Mouse (Mus musculus) monocyte, adult 2 months (primary cell): ENCODE results near the gene Mapt.
"Not testable (repeated sequence)": the region's sequence is repeated elsewhere in the genome, so short reads cannot be mapped to it uniquely, and the experiment has no call there.

Experiments
- DNase-seq, 2 experiments: peaks; one replicate each; pipeline ENCODE4 v3.0.0; 2022; ENCODE audit warnings: low spot score in 2 of 2, low read depth in 1 of 2

Mapt gene

DNA sequence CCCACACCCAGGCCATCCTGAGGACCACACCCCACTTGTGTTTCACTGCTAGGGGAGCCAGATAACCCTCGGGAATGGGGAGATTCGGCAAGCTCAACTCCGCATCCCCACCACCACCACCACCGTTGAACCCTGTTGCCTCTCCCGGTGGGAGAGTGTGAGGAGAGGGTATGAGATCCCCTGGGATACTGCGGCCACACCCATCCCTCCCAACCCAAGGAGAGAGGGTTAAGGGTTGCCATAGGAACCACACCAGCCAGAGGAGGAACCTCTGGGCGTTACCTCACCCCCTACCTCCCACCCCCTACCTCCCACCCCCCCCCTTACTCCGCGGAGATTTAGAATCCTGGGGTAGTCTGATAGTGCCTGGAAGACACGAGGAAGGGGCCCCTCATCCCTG, 1.9 kb downstream of the Mapt start:
- no peak for DNase-seq

DNA sequence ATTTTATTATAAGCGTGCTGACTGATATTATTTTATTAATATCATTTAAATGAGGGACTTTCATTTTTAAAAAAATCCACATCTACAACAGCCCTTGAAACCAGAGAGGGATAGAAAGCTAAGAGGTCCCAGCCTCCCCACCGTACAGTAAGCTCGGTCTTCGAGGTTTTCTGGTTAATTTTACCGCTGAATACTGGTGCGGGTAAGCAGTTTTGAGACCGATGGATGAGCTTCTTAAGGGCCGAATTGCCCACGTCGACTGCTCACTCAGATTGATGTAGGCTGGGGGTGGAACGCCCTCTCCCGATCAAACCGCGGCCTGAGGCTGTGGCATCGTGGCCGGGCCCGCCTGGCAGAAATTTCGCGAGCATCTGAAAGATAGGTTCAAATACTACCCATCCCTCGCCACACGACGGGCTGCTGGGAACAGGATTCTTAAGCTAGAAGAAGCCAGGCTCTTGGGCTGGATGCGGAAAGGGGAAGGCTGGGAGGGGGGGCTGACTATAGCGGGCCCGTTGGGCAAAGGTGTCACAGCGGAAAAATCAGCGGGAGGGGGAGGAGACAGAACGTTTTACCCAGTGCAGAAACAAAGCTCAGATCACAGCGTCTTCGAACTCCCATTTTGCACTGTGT, 2.5 kb downstream of the Mapt start:
- DNase-seq = no peak

DNA sequence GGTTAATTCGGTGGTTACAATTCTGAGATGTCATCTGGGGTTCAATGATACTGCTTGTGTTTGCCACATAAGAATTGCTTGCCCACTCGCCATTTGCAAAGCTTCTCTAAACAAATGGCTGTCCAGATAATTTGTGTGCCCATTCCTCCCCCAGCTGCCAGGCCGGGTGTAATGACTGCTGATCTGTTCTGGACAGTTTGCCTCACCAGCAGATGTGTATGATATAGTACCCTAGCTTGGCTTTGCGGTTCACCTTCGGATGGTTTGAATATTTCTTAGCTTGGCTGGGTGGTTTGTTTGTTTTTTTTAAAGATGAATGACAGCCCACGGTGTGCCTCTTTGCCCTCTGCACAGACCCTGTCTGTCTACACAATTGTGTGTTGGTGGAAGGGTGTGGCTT, 3.5 kb downstream of the Mapt start:
- DNase-seq = no peak

DNA sequence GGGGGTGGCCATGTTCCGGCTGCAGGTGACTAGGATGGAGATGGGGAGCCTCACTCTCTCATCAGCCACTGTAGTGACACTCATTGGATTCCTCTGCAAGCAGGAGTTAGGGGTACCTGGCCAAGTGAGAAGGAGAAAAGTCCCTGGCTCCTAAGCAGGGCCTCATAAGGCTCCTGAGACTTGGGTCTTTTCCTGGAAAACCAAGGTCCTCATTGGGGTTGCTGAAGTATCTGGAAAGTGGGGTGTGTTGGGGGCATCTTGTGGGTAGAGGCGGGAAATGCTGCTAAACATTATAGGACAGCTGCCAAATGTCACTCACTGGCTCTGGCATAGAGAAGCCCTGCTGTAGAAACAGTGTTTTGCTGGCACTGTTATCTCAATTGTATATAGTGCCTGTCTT, 4.7 kb downstream of the Mapt start:
- DNase-seq = no peak

DNA sequence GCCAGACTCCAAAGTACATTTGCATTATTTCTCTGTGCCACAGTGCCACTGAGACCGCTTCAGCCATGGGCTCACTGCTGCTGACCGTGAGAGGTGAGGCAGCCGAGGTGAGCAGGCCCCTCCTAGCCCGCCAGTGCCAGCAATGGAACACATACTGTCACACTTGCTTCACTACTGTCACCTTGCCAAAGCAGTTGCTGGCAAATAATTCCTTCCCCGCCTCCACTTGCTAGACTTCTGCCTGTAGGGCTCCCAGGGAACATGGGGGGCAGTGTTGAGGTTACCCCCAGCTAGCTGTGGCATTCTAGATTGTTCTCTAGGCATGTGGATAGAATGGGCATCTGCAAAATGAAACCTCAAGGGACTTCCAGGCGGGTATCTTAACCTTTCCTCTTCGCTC, 6.0 kb downstream of the Mapt start:
- no peak for DNase-seq

DNA sequence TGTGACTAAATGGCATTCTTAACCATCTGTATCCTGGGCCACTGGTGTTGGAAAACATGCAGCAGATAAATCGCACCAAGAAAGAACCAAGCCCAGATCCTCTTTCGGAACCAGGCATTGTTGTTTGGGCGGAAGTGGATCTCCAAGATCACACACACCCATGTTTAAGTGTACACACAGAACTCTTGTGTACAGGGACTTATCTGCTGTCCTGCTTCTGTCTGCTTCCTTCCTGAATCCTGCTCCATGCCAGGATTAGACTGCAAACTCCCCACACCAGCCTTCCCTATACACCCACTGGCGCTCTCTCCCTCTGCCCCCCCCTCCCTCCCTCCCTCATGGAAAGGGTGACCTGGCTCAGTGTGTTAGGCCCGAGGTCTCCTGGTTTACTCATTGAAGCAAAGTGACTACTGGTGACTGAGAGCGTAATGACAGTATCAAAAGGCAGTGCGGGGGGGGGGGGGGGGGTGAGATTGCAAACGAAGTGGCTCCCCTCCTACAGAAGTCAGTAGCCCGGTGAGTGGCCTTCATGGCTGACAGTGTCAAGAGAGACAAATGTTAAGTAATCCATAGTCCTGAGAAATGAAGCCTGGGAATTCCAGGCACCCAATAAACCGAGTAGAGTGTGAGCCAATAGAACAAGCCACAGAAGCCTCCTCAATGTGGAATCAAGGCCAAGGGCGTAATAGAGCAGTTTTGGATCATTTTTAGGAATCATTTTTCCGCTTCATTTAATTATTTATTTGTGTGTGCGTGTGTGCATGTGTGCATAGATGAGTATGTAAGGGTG, 7.0 kb downstream of the Mapt start:
- DNase-seq = no peak

DNA sequence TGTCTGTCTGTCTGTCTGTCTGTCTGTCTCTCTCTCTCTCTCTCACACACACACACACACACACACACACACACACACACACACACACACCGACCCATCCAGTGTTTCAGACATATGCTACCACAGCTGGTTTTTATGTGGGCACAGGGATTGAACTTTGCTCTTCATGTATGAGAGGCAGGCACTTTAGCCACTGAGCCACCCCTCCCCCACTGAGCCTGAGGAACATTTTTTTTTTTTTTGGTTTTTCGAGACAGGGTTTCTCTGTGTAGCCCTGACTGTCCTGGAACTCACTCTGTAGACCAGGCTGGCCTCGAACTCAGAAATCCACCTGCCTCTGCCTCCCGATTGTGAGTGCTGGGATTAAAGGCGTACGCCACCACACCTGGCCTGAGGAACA, 14.3 kb downstream of the Mapt start:
- not testable (repeated sequence) for DNase-seq

DNA sequence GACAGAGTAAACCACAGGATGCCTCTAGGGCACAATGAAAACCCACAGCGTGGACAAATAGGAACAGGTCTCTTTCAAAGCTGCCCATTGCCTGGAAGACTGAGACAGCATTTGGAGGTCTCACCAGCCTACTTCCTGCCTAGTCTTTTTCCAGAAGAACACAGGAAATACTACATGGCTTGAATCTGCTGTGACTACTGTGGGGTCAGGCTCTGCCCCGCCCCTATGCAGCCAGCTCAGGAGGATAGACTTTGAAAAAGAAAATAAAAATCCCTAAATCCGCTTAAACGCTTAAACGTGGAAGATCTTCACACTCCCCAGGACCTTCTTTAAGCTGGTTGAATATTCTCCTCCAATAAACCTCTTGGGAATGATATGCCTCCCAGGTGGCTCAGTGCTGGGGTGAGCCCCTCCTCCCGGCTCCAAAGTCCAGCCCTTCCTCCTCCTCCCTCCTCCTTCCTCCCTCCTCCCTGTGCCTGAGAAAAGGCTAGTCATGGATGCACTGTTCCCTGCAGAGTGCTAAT, 15.0 kb downstream of the Mapt start:
- DNase-seq = no peak

DNA sequence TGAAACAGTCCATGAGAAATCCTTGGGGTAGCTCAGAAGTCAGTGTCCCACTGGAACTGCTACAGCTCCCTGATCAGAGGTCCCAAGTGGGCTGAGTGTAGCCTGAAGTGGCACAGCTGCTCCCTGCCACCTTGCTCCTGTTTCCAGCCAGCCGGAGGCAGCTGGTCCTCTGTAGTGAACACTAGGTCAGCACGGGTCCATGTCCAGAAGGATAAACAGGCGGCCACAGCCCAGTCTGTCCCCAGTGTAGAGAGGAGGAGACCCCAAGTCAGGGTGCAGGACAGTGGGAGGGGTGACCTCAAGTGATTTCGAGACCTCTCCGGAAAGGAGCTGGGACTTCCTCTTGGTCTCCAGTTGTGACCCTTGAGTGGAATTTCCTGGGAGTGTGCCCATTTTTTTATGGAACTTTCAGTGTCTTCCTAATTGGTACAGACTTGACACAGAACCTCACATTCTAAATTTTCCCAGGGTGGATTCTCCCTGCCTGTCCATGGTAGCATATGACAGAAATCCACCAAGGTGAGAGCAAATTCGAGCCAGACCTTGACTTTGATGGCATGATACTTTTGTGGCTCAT, 16.0 kb downstream of the Mapt start:
- DNase-seq = no peak

DNA sequence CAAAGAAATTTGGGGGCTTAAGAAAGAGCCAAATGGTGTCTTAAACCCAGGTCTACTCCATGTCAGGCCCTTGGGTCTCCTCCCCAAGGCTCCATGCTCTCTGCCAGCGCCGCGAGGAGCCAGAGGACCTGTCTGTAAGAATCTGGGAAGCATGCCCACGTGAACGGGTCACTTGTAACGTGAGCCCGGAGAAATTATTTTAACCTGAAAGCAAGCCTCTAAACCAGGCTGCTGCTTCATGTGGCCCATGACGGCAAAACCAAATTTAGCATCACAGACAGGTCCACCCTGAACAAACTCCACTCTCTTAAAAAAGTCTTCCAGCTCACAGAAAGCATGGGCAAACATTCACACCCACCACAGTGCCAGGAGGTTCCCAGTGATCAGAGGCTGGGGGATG, 18.2 kb downstream of the Mapt start:
- no peak for DNase-seq

DNA sequence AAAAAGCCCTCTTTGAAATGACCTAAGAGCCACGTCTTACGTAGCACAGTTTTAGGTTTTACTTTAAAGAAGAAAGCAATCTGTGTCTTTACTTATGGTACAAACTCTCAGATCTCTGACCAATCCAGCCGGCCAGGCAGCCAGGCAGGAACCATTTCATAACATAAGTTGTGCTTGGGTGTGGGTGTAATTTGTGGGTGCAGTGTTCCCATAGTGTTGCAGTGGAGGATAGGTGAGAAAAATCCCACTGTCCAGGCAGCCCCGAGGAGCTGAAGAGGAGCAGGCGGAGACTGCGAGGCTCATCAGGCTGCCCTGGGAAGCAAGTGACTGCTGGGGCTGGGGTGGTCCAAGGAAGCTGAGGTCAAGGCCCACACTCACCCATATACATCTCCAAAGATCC, 19.9 kb downstream of the Mapt start:
- DNase-seq = no peak

DNA sequence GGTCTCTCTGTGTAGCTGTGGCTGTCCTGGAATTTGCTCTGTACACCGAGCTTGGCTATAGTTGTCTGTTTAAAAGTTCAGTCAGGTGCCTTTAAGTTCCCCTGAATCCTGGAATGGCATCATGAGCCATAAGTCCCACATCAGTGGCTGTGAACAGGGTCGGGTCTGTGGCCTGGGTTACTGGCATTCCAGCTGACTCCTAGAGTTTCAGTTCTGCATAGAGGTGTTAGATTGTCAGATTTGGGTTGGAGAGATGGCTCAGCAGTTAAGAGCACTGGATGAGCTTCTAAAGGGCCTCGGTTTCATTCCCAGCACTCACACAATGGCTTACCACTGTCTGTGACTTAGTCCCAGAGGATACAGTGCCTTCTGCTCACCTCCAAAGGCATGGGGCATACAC, 20.9 kb downstream of the Mapt start:
- no peak for DNase-seq

DNA sequence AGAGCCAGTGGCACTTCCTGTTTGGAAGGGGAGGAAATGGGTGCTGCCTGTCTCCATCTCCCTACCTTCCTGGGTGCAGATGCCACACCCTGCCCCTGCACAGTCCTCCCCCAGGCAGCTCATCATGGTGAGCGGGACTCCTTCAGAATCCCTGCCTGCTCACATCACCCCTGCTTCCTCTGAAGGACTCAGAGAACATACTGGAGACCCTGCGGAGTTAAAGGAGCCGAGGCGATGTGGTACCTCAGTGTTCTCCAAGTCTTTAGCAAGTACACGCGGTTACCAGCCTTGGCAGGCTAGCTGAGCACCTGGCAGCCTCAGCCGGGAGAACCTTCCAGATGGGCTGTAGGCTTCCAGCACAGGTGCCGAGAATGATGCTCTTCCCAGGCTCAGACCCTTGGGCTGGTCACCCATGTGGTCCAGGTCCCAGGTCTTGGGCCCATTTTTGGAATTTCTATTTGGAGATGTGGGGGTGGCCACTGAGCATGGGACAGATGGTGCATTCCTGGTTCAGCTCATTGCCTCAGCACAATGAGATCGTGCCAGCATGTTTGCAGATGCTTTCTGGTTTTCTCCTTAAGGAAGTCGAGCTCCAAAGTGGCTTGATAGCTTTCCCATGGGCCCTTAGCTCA, 23.3 kb downstream of the Mapt start:
- DNase-seq = no peak

DNA sequence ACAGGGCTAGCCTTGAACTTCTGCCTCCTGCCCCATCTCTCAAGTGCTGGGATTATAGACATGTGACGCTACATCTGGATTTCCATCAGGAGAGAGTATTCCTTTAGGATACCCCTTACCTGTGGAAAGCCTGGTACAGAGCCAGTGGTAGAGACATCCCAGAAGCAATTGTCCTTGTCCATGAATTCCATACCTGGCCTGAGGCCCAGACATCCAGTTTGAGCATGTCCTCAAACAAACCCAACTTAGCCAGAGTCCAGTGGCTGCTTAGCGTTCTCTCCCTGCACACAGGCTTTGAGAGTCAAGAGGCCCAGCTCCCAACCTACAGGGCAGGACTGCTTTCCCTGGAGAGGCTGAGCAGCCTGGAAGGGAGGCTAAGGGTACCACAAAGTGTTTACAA, 25.0 kb downstream of the Mapt start:
- no peak for DNase-seq

DNA sequence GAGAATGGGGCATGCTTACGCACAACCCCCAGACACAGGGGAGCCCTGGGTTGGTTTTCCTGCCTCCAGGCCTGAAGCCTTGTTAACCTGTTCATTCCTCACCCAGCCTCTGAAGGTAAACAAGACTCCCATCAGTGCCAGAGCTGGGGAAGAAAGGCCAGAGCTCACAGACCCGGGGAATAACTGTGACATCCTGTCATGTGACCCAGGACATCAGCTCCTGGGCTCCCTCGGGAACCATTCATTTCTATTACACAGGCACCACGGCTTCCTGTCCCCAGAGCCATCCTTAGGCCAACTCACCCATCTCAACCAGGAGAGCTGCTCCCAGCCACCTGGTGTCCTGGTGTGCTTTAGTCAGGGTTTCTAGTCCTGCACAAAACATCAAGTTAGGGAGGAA, 27.8 kb downstream of the Mapt start:
- DNase-seq = no peak

DNA sequence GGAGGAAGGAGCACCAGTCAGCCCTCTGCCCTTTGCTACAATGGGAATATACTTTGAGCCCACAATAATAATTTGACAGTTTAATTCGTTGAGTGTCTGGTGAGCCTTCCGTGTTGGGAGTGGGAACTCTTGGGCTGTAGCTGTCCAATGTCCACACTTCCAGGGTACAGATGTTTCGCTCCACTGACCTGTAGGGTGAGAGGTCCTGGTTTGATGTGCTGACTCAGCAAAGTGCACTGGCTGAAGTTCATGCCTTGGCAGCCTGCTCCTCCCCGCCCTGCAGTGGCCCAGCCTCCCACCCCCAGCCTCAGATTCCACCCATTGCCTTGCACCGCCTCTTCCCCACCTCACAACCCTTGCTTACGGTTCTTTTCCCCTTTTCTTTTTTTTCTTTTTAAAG, 33.5 kb downstream of the Mapt start:
- DNase-seq = no peak

DNA sequence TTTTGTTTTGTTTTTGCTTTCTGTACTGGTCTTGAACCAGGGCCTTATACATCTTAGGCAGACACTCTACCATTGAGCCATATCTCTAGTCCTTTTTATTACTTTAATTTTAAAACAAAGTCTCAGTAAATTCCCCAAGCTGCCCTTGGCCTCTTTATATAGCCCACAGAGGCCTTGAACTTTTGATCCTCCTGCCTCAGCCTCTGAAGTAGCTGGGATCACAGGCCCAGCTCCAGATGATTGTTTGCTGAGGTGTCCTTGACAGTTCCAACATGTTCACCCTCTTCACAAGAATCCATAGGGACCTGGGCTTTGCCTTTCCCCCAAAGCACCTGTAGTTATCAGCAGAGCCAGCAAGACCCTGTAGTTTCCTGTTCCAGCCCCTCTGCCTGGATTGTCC, 34.5 kb downstream of the Mapt start:
- no peak for DNase-seq

DNA sequence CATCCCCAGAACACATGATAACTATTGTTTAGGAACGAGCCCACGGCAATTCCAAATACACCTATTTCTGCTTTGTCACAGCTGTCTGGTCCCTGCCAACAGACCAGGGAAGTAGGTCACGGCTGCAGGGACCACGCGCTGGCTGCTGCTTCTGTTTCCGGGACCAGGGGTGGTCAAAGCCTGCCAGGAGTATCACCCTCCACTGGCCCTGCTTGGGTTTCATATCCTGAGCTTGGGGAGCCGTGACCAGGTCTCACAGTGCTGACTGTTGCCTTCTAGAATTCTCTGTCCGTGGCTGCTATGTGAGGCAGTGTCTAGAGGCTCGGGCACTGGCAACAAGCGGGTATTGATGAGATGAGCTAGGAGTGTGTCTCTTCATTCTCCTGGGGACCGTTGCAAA, 36.2 kb downstream of the Mapt start:
- no peak for DNase-seq

DNA sequence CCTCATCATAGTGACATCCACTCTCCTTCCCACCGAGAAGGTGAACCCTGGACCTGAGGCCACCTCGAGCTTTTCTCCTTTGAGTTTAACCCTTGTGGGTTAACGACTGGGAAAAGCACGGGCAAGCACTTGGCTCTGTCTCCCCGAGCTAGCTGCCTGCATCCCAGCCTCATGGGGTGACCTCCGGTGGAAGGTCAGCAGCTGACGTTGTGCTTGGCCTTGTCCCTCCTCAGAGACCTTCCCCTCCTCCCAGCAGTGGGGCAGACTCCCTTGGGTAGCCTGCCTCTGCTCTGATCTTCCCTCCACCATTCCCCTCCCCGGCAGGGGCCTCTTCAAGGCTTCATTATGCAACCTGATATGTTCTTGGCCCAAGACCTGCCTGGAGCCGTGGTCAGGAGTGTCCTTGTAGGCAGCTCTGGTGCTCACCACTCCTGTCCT, 38.2 kb downstream of the Mapt start:
- no peak for DNase-seq

DNA sequence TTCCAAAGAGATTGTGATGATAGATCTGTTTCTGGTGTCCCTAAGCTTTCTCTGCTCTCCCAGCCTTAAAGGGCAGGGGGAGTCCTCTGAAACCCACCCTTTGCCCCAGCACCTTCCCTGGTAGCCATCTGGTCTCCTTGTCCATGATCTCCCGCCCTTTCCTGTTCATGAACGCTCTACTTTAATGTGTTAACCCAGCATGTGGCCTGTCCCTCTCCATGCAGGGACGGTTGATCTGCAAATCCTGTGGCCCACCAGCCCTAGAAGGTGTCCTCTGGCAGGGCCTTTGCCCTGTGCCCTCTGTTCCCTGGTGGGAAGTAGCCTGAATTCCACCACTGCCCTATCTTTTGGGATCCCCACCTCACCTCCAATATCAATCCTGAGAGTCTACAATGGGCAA, 39.3 kb downstream of the Mapt start:
- DNase-seq = no peak

DNA sequence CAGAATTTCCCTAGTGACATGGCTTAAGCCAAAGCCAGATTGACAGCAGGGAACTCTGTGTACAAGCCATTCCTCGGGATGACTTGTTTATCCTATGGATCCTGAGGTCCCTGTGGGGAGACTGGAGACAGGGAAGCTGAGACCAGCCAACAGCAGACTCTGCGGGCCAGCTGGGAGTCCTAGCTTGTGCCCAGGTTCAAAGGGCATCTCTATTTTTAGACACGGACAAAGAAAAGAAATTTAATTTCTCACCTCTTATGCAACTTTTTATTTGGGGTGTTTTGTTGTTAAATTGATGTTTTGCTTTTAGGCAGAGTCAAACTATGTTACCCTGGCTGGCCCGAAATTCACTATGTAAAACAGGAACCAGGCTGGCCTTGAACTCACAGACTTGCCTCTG, 39.7 kb downstream of the Mapt start:
- DNase-seq = no peak

DNA sequence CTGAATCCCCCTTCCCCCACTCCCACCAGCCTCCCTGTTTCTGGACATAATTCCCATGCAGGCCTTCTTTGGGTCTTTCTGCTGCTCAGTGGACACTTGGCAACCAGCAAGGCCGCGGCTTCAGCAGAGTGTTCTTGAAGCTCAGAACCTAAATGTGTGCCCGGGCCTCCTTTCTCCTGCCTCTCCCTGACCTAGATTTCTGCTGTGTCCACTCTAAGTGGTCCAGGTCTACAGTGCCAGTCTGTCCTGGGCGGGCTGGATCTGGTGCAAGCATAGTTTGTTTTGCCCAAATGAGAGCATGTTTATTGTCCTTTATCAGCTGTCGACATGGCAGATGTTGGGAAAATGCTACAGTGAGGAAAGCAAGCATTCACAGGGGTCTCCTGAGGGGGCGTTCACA, 40.7 kb downstream of the Mapt start:
- no peak for DNase-seq
